Mouse (Mus musculus): ENCODE measurements around the gene Fam185a.

Fam185a gene

GRCm38 (mm10) chr5:21424614-21425602 is at the start of gene Fam185a, which contains the start of gene Ccdc146:
Gene Fam185a, plus strand, starts transcription at chr5:21424958.
Gene Ccdc146, minus strand, starts transcription at chr5:21424677.
- DNase-seq (ENCODE audit: low spot score): peak; percentile 99

GRCm38 (mm10) chr5:21376935-21377334 is 47.8 kb upstream of the Fam185a start:
- no peak for DNase-seq (ENCODE audit: low spot score)

GRCm38 (mm10) chr5:21378397-21378796 is 46.4 kb upstream of the Fam185a start:
- DNase-seq (ENCODE audit: low spot score): no peak

GRCm38 (mm10) chr5:21381986-21382385 is 42.8 kb upstream of the Fam185a start:
- no peak for DNase-seq (ENCODE audit: low spot score)

GRCm38 (mm10) chr5:21382678-21383077 is 42.1 kb upstream of the Fam185a start:
- no peak for DNase-seq (ENCODE audit: low spot score)

- no peak for DNase-seq (ENCODE audit: low spot score)
Measured at GRCm38 (mm10) chr5:21383392-21384251, 41.1 kb upstream of the Fam185a start.

GRCm38 (mm10) chr5:21384252-21384960 is 40.4 kb upstream of the Fam185a start:
- DNase-seq (ENCODE audit: low spot score): no peak

GRCm38 (mm10) chr5:21384976-21385375 is 39.8 kb upstream of the Fam185a start:
- DNase-seq (ENCODE audit: low spot score): no peak

GRCm38 (mm10) chr5:21386432-21386831 is 38.3 kb upstream of the Fam185a start:
- no peak for DNase-seq (ENCODE audit: low spot score)

- no peak for DNase-seq (ENCODE audit: low spot score)
Measured at GRCm38 (mm10) chr5:21387340-21387739, 37.4 kb upstream of the Fam185a start.

- no peak for DNase-seq (ENCODE audit: low spot score)
Measured at GRCm38 (mm10) chr5:21388855-21389254, 35.9 kb upstream of the Fam185a start.

- DNase-seq (ENCODE audit: low spot score): no peak
Measured at GRCm38 (mm10) chr5:21391616-21392384, 33.0 kb upstream of the Fam185a start.

GRCm38 (mm10) chr5:21394562-21394961 is 30.2 kb upstream of the Fam185a start:
- no peak for DNase-seq (ENCODE audit: low spot score)

- DNase-seq (ENCODE audit: low spot score): peak; percentile 18
Measured at GRCm38 (mm10) chr5:21395205-21395840, 29.4 kb upstream of the Fam185a start.

GRCm38 (mm10) chr5:21411261-21411666 is 13.5 kb upstream of the Fam185a start:
- DNase-seq (ENCODE audit: low spot score): no peak

GRCm38 (mm10) chr5:21412056-21412455 is 12.7 kb upstream of the Fam185a start:
- DNase-seq (ENCODE audit: low spot score): no peak

- DNase-seq (ENCODE audit: low spot score): no peak
Measured at GRCm38 (mm10) chr5:21413322-21413721, 11.4 kb upstream of the Fam185a start.

- DNase-seq (ENCODE audit: low spot score): no peak
Measured at GRCm38 (mm10) chr5:21414116-21414820, 10.5 kb upstream of the Fam185a start.

- no peak for DNase-seq (ENCODE audit: low spot score)
Measured at GRCm38 (mm10) chr5:21418613-21419012, 6.1 kb upstream of the Fam185a start.

- peak; percentile 64 for DNase-seq (ENCODE audit: low spot score)
Measured at GRCm38 (mm10) chr5:21420609-21421008, 4.1 kb upstream of the Fam185a start.

Data from retina, embryonic 14.5 days (tissue).